Mouse (Mus musculus) retina, embryonic 14.5 days (tissue): ENCODE measurements around the gene Asdurf.
"Not testable (repeated sequence)": the region's sequence is repeated elsewhere in the genome, so short reads cannot be mapped to it uniquely, and the experiment has no call there.

Experiments
- DNase-seq: peaks from one replicate; pipeline ENCODE4 v3.0.0-alpha.2; 2015; ENCODE audit warnings: low spot score

Asdurf gene

DNA sequence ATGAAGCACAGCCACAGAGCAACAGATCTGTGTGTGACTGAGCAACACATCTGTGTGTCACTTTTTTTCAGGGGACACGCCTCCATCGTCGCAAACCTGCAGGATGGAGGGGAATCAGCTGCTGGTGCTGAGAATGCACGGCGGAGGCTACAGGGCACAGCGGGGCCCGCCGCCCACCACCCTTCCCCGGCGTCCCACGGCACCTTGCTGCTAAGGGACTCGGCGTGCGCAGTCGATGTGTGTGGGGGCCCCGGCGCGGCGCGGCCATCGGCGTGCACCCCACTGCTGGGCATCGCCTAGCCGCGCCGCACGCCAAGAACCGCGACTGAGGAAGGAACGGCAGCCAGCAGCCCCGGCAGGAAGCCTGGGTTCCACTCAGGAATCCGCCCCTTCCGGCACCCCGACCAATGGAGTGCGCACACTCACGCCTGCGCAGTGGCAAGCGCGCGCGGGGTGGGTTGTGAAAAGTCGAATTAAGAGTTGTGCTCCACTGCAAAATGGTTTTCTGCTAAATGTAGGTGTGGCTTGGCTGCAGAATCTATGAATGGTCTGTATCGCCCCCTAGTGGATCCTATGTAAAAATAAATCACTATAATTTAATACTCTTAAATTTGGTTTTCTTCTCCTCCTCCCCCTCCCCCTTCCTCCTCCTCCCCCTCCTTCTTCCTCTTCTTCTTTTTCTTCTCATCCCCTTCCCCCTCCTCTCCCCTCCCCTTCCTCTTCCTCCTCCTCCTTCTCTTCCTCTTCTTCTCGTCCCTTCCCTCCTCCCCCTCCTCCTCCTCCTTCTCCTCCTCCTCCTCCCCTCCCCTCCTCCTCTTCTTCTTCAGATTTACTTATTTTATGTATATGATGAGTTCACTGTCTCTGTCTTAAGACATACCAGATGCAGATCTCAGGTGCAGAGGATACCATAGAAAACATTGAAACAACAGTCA, at the start of gene Asdurf, which contains the start of the genes Gm28551 and Asnsd1:
Gene Asdurf (minus strand): TSS at position 293 of the 935 bp plus-strand sequence.
Gene Gm28551 (minus strand): TSS at position 341 of the 935 bp plus-strand sequence.
Gene Asnsd1 (minus strand): TSS at position 426 of the 935 bp plus-strand sequence.
- peak; percentile 96 for DNase-seq

DNA sequence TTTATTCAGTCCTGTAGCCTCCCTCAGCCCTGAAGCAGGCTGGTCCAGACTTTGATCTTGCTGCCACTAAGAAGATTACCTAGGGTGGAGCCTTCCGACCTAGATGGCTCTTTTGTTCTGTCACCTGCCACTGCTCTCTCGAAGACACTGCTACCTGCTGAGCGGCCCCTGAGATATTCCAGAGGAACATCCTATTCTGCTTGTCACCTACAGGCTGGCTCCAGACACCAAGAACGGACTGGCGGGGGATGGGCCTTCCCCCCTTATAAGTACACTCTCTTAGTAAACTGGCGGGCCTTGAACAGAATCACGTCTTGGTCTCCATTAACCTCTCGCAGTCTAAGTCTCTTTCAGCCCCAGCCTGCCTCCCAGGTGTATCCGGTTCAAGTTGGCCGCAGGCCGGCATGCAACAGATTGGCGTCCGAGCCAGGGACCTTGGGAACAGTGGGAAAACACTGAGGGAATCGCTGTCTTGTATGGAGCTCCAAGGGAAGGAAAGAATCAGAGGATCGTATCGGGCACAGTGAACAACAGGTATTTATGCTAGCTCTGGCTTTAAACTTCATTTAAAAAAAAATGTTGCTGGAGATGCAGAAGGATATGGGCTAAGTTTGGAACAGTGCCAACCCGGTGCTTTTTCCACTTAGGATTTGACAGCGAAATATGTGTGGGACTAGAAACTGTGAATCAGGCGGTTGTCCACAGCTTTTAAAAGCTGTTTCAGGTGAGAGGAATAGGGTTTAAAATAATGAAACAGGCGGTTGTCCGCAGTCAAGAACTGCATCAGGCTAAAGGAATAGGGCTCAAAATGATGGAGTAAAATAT, 41.7 kb upstream of the Asdurf start:
- DNase-seq = not testable (repeated sequence)

DNA sequence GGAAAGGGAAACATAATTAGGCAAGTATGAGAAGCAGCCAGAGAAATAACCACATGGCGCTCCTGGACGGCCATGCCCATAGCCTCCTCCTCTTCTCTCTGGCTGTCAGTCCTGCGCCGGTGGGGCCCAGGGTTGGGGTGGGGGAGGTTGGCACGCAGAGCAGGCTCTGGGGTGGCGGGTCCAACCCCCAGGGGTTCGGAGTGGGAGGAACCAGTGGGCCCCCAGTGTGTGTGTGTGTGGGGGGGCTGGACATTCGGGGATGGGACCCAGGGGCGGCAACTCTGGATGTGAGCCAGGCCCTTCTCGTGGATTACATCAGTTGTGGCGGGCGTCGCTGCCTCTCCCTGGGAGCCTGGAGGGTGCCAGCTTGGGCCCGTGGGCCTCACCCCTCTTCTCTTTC, 36.3 kb upstream of the Asdurf start:
- no peak for DNase-seq

DNA sequence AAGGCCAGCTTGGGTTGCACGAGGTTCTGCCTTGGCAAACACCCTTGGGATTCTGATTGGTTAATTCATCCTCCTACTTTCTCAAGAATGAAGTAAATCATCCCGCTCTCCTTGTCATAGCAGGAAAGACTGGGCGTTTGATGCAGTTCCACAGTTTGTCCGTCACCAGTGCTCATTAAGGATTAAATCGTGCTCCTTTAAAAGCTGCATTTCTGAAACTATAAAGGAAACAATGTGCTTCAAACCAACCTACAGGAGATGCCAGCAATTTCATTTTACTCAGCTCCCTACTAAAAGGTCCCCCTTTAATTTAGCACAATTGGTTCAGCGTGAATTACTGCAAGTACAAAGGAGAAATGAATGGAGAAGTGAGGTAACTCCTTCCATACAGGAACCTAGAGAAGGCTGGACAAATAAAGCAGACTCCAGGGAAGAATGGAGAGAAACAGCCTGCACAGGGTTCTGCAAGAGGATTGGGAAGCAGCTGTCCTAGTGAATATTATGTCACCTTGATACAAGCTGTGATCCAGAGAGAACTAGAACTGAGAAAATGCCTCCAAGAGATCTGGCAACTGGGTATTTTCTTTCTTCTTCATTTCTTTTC, 31.8 kb upstream of the Asdurf start:
- DNase-seq = no peak

DNA sequence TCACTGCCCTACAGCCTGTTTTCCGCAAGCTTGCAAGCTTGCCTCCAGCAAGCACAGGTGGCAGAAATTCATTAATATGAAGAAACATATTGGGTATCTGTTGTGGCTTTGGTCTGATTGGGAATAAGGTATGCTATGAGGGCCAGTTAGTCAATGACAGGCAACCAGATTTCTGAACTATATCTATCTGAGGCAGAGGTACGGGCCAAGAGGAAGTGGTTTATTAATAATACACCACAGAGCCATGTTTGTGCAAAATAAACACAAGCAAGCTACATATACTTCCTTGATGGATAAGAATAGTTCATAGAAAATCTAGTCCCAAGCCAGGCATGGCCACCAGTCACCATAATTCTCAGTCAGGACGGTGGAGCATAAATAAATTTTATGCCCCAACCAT, 25.3 kb upstream of the Asdurf start:
- no peak for DNase-seq

DNA sequence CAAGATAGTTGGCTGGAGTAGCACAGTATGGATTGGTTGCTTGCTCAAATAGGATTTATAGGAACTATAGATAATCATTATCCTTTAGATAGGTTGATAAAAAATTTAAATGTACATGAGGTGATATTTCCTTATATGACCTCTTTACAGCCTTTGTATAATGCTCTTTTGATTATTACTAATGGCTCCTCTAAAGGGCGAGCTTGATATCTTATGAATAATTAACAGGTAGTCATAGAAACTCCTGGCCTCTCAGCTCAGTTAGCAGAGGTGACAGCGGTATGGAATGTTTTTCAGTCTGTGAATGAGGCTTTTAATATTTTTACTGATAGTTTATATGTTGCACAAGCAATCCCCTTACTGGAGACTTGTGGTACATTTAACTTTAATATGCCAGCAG, 23.5 kb upstream of the Asdurf start:
- DNase-seq = not testable (repeated sequence)

DNA sequence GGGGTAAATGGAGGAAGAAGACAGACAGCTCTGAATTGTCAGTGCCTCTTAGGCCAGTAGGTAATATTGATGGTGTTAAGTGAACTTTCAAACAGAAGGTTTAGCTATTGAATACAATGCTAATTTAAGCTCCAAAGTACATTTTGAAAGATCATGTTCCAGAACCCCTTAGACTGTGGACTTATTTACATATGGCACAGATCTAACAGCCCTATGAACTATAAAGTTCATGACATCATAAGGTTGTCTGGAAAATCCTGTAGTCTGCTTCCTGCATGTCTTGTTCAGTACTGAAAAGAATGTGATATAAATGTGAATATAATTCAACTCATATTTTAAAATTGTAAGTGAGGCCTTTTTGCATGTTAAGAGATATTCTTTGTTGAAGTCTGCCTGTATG, 6.6 kb upstream of the Asdurf start:
- no peak for DNase-seq

DNA sequence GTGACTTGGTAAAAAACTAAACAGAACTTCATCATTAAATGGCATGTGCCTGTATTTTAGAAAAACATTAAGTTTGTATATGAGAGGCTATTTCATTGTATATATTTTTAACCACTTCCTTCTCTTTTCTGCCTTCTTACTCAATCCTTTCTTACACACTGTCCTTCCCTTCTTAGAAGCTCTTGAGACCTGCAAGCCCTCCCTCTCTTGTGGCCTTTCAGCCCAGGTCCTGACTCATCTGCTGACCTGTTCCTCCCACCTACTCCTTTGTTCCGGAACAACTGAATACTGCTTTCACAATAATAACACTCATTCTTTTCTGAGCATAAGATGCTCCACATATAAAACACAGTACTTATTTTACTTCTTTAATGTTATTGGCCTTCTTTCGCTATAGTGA, 11.3 kb downstream of the Asdurf start:
- no peak for DNase-seq

DNA sequence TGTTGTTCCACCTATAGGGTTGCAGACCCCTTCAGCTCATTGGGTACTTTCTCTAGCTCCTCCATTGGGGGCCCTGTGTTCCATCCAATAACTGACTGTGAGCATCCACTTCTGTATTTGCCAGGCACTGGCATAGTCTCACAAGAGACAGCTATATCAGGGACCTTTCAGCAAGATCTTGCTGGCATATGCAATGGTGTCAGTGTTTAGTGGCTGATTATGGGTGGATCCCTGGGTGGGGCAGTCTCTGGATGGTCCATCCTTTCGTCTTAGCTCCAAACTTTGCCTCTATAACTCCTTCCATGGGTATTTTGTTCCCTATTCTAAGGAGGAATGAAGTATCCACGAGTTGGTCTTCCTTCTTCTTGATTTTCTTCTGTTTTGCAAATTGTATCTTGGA, 15.0 kb downstream of the Asdurf start:
- DNase-seq = not testable (repeated sequence)

DNA sequence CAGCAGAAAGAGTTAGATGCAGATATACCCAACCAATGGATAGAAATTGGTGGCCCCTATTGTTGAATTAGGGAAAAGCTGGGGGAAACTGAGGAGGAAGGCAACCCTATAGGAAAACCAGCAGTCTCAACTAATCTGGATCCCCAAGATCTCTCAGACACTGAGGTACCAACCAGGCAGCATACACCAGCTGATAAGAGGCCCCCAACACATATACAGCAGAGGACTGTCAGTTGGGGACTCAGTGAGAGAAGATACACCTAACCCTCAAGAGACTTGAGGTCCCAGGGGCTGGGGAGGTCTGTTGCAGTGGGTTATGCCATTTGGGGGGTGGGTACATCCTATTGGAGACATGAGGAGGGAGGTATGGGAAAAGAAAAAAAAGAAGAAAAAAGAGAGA, 17.0 kb downstream of the Asdurf start:
- no peak for DNase-seq

DNA sequence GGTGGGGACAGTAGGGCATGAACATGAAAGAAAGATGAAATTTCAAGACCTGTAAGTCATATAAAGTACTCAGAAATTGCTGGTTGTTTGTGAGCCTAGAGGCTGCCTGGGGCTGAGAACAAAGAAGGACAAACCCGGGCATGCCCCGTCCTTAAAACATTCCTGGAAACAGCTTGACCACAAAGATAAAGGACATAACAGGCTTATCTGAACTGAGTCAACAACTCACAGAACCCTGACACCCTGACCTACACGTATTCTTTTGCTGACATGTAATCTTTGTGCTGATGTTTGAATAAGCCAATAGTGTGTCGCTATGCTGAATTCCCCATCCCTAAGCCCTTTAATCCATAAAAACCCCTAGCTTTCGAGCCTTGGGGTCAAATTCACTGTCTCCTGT, 18.9 kb downstream of the Asdurf start:
- not testable (repeated sequence) for DNase-seq

DNA sequence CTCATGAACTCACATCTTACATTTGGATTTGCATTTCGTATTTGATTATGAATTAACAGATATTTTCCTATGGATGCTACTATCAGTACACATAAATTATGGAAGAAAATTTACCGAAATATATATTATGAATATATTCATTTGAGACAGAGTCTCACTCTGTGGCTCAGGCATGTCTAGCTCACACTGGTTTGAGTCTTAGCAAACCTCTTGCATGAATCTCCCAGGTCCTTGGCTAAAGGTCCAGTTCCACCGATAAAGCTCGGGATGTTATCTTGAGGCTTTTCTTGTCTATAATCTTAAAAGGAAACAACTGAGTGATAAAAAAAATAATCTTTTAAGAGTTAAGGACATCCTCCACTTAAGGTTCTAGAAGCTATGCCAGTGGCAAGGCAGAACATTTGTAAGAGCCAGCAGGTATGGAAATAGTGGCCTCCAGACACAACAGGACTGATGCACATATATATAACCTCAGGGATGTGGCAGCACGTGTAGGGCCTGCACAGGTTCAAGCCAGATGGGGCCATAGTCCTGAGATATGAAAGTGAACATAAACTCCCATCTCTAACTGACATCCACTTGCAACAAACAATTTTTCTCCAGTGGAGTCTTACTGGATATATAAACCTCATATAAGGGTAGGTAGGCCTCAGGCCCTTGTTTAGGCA, 27.5 kb downstream of the Asdurf start:
- no peak for DNase-seq

DNA sequence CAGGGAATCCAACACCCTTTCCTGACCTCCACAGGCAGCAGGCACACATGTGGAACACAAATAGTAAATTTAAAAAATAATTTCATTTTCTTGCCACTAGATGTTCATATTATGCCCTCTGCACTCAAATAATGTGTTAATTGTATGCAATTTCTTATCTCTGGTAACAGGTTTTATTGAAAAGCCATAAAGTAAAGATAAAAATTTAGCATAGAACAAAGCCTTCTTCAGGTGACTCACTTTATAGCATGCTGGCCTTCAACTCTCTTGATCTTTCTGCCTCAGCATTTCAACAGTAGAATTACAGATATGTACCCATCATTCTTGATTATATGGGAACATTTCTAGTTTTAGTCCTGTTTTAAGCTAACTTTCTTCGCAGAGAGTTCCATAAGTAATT, 28.1 kb downstream of the Asdurf start:
- DNase-seq = no peak

DNA sequence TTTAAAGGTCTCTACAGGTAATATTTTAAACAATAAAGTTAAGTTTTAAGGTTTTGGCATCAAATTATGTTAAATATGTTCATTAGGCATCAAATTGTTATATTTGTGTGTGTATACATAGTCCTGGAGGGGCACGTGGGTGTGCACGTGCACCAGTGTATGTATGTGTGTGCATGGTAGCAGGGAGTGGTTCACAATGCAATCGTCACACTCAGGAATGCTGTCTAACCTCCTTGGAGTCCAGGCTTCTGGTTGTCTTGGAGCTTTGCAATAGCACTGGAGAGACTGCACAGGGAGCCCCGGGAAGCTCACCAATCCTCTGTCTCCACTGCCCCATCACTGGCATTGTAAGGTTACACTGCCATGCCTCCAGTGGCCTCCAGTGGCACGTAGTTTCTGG, 29.2 kb downstream of the Asdurf start:
- DNase-seq = no peak

DNA sequence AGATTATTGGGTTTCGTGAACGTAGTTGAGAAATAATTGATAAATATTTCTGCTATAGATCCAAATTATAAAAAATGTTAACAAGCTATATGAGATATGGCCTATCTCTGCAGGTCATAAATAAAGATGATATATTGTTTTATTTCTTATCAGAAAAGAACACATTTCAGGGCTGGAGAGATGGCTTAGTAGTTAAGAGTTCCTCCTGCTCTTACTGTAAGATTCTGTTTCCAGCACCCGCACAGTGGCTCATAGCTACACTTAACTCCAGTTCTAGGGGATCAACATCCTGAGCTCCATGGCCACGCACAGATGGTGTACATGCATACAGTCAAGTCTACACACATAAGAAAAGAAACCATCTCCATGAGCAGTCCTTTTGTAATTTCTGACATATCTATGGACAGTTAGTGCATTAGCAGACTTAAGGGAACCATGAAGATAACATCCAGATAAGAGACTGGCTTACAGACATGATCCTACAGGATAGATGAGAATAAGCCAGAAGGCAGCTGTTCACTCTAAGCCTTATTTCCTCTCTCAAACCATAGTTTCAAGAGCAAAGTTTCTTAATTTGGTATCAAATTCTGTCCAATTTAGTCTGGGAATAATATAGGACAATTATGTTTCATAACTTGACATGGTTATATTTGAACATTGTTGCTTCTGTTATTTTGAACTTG, 30.6 kb downstream of the Asdurf start:
- DNase-seq = no peak

DNA sequence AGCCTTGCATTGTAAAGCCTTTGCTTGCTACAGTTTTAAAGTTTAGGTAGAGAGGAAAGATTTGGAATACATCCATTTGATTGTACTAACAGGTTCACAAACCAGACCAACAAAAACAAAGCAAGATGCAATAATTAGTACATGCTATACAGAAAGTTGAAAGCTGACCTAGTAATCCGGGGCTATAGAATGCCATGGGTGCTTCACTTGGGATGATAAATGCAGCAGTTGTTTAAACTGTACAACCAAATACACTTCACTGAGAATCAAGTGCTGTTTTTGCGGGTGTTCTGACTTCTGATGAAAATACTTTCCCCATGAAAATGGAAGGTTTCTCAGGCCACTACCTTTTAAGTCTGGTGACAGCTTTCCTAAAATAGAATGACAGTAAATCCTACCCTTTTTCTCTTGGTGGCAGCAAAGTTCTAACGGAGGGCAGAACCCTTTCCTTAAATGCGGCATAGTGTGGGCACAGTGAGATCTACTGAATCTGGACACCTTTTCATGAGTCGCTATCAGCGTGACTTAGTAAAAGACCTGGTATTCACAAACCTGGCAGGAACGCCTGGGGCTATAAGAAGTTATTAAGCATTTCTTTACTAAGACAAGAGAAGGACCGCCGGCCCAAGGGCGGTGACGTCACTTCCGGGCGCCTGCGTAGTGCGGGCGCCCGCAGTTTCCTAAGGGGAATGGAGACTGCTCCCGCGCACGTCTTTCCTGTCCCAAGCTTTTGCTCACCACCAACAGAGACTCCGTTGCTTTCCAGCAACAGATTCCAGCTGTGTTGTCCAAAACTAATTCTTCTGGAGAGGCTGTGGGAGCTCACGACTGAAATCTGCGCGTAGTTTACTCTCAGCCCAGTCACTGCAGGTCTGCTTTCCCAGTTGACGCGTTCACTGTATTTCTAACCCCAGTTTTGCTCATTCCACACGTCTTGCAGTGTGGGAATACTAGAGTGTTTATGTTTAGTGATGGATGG, 39.1 kb downstream of the Asdurf start, which contains the start of gene Osgepl1:
Gene Osgepl1 (plus strand): TSS at position 636 of the 979 bp plus-strand sequence.
- peak; percentile 90 for DNase-seq

DNA sequence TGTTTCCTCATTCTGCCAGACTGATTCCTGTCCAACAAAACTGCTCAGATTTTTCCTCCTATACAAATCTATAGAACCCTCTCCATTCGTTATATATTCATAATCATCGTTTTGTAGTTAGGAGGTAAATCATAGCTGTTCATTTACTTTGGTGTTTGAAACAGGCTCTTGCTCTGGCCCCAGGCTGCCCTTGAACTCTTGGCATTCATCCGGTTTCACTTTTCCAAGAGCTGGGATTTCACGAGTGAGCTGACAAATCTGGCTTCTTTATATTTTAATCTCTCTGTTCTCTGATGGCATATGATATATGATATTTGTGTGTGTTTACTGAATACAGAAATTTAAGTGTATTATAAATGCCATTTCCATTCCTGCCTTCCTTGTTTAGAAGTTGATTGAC, 51.9 kb downstream of the Asdurf start:
- DNase-seq = no peak
